Mouse (Mus musculus): ENCODE data around the gene Olfr568. TPM values are rescaled to one million over a fixed set of nuclear protein-coding genes. Genes with fewer than 3 reads are reported as not detected.

The Olfr568 gene
- polyA plus RNA-seq, 1 experiment from 2014 or later = not detected

Other genes with a start within 250 kb of the Olfr568 start
- gene Olfr554, start 238.7 kb upstream of the Olfr568 start, polyA plus RNA-seq (2015; fragmentation: Nextera tagmentation; extraction: Ambion mirVana) = not detected in 2 replicates
- gene Olfr555, start 218.3 kb upstream of the Olfr568 start, polyA plus RNA-seq (2015; fragmentation: Nextera tagmentation; extraction: Ambion mirVana) = not detected in 2 replicates
- gene Olfr556, start 212.2 kb upstream of the Olfr568 start, polyA plus RNA-seq (2015; fragmentation: Nextera tagmentation; extraction: Ambion mirVana) = not detected in 2 replicates
- gene Trim68, start 189.8 kb upstream of the Olfr568 start, polyA plus RNA-seq (2015; fragmentation: Nextera tagmentation; extraction: Ambion mirVana) = 14.2 and 14.6 TPM in 2 replicates
- gene Olfr557, start 181.2 kb upstream of the Olfr568 start, polyA plus RNA-seq (2015; fragmentation: Nextera tagmentation; extraction: Ambion mirVana) = not detected in 2 replicates
- gene Olfr558, start 174.9 kb upstream of the Olfr568 start, polyA plus RNA-seq (2015; fragmentation: Nextera tagmentation; extraction: Ambion mirVana) = 0.92 and 1.1 TPM in 2 replicates
- gene Olfr33, start 158.1 kb upstream of the Olfr568 start, polyA plus RNA-seq (2015; fragmentation: Nextera tagmentation; extraction: Ambion mirVana) = not detected in 2 replicates
- not detected in 2 replicates for gene Olfr559, start 149.6 kb upstream of the Olfr568 start, polyA plus RNA-seq (2015; fragmentation: Nextera tagmentation; extraction: Ambion mirVana)
- gene Olfr560, start 117.8 kb upstream of the Olfr568 start, polyA plus RNA-seq (2015; fragmentation: Nextera tagmentation; extraction: Ambion mirVana) = not detected in 2 replicates
- gene Olfr78, start 117.7 kb upstream of the Olfr568 start, polyA plus RNA-seq (2015; fragmentation: Nextera tagmentation; extraction: Ambion mirVana) = 0.58 and 0.89 TPM in 2 replicates
- gene Olfr561, start 105.9 kb upstream of the Olfr568 start, polyA plus RNA-seq (2015; fragmentation: Nextera tagmentation; extraction: Ambion mirVana) = not detected in 2 replicates
- gene Olfr564, start 73.6 kb upstream of the Olfr568 start, polyA plus RNA-seq (2015; fragmentation: Nextera tagmentation; extraction: Ambion mirVana) = not detected in 2 replicates
- not detected in 2 replicates for gene Olfr566, start 18.4 kb upstream of the Olfr568 start, polyA plus RNA-seq (2015; fragmentation: Nextera tagmentation; extraction: Ambion mirVana)
- gene Olfr569, start 13.8 kb downstream of the Olfr568 start, polyA plus RNA-seq (2015; fragmentation: Nextera tagmentation; extraction: Ambion mirVana) = not detected in 2 replicates
- gene Olfr570, start 17.5 kb downstream of the Olfr568 start, polyA plus RNA-seq (2015; fragmentation: Nextera tagmentation; extraction: Ambion mirVana) = not detected in 2 replicates
- not detected in 2 replicates for gene Olfr571, start 40.4 kb downstream of the Olfr568 start, polyA plus RNA-seq (2015; fragmentation: Nextera tagmentation; extraction: Ambion mirVana)
- not detected in 2 replicates for gene Olfr572, start 47.3 kb downstream of the Olfr568 start, polyA plus RNA-seq (2015; fragmentation: Nextera tagmentation; extraction: Ambion mirVana)
- not detected in 2 replicates for gene Olfr573-ps1, start 65.5 kb downstream of the Olfr568 start, polyA plus RNA-seq (2015; fragmentation: Nextera tagmentation; extraction: Ambion mirVana)
- not detected in 2 replicates for gene Olfr574, start 71.3 kb downstream of the Olfr568 start, polyA plus RNA-seq (2015; fragmentation: Nextera tagmentation; extraction: Ambion mirVana)
- gene Olfr575, start 81.7 kb downstream of the Olfr568 start, polyA plus RNA-seq (2015; fragmentation: Nextera tagmentation; extraction: Ambion mirVana) = not detected in 2 replicates
- not detected in 2 replicates for gene Olfr576, start 85.5 kb downstream of the Olfr568 start, polyA plus RNA-seq (2015; fragmentation: Nextera tagmentation; extraction: Ambion mirVana)
- gene Olfr577, start 98.8 kb downstream of the Olfr568 start, polyA plus RNA-seq (2015; fragmentation: Nextera tagmentation; extraction: Ambion mirVana) = not detected in 2 replicates
- not detected in 2 replicates for gene Olfr578, start 112.2 kb downstream of the Olfr568 start, polyA plus RNA-seq (2015; fragmentation: Nextera tagmentation; extraction: Ambion mirVana)
- not detected in 2 replicates for gene Olfr582, start 160.9 kb downstream of the Olfr568 start, polyA plus RNA-seq (2015; fragmentation: Nextera tagmentation; extraction: Ambion mirVana)
- not detected in 2 replicates for gene Olfr583, start 174.2 kb downstream of the Olfr568 start, polyA plus RNA-seq (2015; fragmentation: Nextera tagmentation; extraction: Ambion mirVana)
- gene Olfr584, start 204.8 kb downstream of the Olfr568 start, polyA plus RNA-seq (2015; fragmentation: Nextera tagmentation; extraction: Ambion mirVana) = not detected in 2 replicates
- gene Olfr585, start 220.6 kb downstream of the Olfr568 start, polyA plus RNA-seq (2015; fragmentation: Nextera tagmentation; extraction: Ambion mirVana) = not detected in 2 replicates
- gene Olfr586, start 248.5 kb downstream of the Olfr568 start, polyA plus RNA-seq (2015; fragmentation: Nextera tagmentation; extraction: Ambion mirVana) = not detected in 2 replicates

Data from kidney, embryonic 16.5 days (tissue).